Mouse (Mus musculus) adrenal gland, postnatal 25 days (tissue): ENCODE results near the gene Snx29. TPM values are rescaled to one million over a fixed set of nuclear protein-coding genes. Genes with fewer than 3 reads are reported as not detected.

Experiments used
- DNase-seq: peaks from one replicate; pipeline ENCODE4 v3.0.0; 2021; ENCODE audit warnings: mixed read lengths
- total RNA-seq: library from RNA; stranded (reverse); gene quantifications from 2 replicates; pipeline ENCODE4 v1.2.3, GENCODE M21; 2021

Gene Snx29
- total RNA-seq, 1 experiment from 2014 or later = 20.7 TPM

DNA sequence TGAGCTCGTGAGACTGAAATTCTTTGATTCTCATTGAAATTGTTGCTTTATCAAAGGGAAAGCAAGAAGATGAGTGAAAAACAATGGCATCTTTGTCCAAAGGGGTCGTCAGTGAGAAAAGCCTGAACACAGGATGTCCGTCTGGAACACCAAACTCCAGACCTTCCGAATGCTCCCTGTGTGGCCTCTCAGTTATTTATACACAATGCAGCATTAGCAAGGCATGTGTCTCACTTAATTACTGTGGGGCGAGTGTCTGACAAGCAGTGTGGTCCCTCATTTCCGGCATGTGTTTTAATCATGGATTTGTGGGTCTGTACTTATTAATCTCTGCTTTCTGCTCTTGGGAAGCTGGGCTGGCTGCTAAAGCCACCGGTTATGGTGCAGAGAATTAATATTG lies 275.1 kb downstream of the Snx29 start:
- no peak for DNase-seq

DNA sequence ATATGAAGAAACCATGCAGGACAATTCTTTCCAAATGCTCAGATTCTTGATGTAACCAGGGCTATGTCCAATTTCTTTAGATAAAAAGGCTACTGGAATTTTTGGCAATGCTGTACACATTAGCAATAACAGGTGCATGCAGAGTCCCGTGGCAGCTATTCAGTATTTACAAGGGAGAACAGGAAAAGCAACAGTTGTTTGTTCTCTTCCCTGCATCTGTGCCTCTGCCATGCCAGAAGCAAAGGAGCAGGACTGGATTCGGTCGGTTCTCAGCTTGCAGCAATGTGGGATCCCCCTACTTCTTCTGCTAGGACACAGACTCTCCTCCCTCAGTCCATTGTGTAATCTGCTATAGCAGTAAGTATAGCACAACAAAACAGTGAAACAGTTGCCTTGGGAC lies 276.8 kb downstream of the Snx29 start:
- no peak for DNase-seq

DNA sequence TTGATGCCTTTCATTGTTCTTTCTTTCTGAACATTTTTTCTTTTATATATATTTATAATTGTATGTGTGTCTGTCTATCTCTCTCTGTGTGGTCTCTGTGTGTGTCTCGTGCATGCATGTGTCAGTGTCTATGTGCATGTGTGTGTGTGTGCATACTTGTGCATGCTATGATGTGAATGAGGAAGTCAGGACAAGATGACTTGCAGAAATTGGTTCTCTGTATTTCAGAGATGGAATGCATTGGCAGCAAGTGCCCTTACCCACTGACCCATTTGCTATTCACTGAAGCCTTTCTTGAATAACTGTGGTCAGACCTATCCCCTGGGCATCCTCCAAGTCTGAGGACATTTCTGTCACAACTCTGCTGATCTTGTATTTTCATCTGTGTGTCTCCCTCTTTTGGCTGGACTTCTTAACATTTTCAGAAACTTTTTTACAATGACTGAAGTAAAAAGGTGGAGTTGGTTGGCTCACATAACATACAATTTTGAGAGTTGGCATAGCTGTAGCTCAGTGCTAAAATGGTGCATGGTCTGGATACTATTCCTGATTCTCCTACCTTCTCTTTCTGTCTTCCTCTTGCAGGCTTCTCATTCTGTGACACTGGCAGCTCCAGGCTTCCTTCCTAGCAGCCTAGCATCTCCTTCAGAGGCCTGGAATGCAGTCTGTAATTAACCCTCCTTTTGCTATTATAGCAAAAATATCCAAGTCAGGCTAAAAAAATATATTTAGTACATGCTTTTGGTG lies 278.8 kb downstream of the Snx29 start:
- DNase-seq = no peak

DNA sequence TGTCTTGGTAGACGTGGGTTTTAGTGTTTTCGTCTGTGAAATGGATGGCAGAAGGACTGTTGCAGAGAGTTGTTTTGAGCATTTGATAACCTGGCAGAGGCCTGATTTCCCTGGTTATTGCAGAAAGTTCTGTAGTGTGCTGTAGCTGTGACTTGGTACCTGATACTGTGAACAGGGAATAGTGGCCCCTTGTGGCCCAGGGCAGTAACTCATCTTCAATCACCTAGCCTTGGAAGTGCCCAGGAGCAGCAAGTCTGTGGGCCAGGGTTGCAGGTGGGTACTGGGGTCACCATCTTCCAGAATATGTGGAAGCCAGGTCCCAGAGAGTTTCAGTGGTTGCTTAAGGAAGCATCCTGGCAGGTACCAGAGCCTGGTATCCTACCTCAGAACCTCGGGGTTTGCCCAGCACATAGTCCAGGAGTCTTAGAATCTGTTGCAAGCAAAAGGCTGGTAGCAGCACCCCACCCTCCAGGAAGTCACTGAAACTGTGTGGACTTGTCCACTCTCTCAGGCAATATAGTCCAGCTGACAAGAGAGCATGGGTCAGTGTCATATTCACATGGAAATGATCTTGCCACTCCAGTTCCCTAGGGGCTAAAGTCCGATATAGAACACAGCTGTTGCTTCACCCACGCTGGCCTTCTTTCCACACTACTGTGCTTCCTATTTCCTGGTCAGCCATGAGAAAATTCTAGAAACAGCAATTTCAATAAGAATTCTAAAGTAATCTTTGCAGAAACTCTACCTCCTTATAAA lies 281.1 kb downstream of the Snx29 start:
- peak; percentile 19 for DNase-seq

DNA sequence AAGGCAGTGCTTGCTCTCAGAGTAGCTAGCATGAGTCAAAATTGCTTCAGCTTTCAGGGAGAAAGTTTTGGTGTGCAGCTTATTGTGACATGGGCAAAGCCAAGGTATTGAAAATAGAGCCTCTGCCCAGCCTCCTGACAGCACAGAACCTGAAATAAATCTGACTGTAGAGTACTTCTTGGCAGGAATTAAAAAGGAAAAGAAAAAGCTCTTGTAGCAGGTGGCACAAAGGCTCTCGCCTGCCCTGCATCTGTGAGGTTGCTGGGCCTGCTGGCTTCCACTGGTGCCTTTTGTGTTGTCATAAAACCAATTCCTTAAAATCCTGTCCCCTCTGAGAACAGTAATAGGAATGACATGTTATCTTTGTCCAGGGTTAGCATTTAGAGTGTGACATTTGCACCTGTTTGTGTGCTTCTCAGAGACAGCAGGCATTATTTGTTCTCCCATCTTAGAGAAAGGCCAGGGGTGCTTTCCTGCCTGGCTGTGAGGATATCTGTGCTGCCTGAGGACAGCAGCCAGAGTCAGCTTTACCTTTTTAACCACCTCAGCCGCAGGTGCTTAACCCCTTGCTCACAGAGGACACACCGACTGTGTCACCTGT lies 289.9 kb downstream of the Snx29 start:
- DNase-seq = no peak

DNA sequence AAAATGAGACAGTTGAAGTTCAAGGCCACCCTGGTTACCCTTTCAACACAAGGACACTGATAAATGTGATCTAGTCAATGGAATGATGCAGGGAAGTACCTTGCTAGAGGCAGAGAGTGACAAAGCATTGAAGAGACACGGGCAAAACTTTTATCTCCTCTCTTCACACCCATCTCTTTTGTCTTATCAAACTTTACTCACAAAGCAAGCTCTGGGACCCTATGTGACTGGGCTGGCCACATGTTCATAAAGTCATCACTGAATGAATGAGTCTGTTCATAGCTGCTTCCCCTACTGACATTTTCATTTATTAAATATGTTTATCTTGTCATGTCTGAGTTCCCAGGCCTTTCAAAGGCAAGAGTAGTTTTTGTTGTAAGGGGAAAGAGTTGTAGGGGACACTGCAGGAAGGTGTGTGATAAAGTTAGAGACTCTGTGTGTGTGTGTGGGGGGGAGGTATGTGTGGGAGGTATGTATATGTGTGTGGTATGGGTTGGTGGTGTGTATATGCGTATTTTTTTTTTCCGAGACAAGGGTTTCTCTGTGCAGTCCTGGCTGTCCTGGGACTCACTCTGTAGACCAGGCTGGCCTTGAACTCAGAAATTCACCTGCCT lies 291.8 kb downstream of the Snx29 start:
- DNase-seq = no peak

DNA sequence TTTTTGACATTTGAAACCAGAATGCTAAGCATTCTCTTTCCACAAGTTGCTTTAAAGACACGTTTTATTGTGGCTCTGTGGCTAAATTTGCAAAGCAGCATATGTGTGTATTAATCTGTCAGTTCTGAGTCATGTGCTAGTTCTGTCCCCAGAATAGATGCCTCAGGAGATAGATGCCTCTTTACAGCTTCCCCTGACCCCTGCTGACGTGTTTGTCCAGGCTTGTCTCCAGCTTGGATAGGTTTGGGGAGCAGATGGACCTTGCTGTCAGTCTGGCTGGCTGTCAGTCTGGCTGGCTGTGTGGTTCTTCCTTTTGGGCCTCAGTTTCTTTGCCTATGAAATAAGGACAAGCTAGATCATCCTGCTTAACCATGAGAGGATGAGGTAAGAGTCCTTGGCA lies 292.9 kb downstream of the Snx29 start:
- DNase-seq = peak; percentile 35

DNA sequence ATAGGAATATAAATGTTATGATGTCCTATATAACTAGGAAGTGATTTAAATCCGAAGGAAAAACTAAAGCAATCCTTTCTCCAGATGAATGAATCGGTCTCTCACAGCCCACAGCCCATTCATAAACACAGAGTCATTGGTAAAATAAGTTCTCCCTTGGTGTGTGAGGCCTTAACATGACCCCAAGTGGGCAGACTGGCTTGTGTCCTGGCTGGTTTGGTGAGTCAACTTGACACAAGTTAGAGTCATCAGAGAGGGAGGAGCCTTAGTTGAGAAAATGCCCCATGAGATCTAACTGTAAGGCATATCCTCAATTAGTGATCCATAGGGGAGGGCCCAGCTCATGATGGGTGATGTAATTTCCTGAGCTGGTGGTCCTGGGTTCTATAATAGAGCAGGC lies 297.2 kb downstream of the Snx29 start:
- no peak for DNase-seq

DNA sequence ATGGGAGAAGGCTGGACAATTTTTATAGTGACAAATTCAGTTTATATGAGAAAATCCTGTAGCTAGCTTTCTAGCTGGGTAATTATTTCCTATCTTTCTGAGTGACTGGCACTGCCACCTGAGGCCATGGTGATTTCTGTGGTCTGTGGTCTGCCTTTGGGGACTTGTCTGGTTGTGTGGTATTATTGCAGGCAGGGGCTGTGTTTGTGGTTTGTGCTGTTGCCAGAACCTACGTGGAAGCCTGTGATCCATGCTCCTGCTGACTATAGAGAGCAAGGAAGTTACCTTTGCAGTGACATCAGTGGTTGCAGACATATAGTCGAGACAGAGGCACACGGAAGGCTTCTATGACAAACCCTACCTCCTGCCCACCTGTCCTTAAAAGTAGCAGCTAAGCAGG lies 298.3 kb downstream of the Snx29 start:
- no peak for DNase-seq

DNA sequence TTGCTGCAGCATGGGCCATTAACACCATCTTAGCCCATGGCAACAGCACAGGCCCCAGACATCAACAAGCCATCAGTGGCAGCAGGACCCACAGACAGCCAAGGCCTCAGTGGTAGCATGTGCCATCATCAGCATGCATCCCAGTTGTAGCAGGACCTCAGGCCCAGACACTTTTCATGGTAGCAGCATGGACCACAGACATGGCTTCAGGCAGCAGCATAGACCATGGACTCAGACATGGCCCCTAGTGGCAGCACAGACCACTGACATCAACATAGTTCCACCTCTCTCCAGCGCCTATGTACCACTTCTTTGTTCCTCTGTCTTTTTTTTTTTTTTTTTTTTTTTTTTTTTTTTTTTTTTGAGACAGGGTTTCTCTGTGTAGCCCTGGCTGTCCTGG lies 299.0 kb downstream of the Snx29 start:
- DNase-seq = no peak

DNA sequence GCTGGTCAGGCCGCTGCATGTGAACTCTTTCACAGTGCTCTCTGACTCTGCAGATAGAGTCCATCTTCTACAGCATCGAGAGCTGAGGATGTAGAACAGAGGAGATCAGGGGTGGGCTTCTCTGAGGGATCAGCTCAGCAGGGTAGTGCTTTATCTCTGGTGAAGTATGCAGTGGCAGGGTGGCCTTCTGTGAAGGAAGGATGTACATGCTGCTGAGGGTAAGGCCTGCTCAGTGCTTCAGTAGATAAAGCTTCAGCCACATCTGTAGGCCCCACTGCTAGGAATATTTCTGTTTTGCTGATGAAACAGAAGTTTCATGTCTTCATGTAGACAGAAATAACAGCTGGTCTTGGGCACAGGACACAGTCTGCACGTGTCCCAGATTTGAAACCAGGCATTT lies 300.3 kb downstream of the Snx29 start:
- DNase-seq = no peak

DNA sequence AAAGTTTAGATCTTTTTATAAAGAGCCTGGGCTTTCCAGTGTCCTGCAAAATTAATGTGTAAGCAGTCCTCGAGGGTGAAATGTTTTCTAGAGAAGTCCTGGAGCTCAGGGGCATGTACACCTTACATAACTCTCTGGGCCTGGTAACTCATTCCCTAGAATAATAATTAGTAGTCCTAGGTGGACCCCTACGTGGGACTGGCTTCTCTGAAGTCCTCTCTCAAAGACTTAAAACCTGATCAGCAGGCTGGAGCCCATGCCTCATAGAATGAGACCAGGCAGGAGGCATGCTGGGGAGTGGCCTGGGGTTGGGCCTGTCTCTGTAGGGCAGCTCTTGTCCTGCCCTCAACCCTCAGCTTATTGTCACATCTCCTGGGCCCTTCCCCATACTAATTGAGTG lies 301.4 kb downstream of the Snx29 start:
- no peak for DNase-seq

DNA sequence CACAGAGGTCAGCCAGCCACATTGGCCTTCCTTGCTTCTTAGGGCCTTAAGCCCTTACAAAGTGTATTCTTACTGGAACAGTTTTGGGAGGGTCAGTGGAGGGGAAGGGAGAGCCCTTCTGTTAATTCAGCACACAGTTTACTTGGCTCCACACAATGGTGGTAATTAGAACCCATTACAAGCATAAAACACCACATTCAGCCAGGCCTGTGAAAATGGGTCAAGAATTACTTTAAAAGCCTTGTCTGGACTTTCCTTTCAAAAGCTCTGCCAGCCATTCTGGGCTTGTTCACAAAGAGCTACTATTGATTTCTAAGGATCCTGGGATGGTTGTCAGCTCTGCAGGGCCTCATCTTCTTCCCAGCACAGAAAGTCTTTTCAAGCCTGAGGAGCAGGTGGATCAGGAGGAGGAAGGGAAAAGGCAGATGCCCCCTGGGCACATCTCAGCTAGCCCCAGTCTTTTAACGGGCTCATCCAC lies 303.3 kb downstream of the Snx29 start:
- no peak for DNase-seq

DNA sequence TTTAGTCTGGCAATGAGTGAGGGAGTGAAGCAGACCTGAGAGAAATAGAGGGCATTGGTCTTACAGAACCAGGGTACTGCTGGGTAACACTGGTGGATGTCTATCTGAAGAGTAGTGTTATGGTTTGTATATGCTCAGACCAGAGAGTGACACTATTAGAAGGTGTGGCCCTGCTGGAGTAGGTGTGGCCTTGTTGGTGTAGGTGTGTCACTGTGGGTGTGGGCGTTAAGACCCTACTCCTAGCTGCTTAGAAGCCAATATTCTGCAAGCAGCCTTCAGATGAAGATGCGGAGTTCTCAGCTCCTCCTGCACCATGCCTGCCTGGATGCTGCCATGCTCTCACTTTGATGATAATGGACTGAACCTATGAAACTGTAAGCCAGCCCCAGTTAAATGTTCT lies 303.9 kb downstream of the Snx29 start:
- no peak for DNase-seq

DNA sequence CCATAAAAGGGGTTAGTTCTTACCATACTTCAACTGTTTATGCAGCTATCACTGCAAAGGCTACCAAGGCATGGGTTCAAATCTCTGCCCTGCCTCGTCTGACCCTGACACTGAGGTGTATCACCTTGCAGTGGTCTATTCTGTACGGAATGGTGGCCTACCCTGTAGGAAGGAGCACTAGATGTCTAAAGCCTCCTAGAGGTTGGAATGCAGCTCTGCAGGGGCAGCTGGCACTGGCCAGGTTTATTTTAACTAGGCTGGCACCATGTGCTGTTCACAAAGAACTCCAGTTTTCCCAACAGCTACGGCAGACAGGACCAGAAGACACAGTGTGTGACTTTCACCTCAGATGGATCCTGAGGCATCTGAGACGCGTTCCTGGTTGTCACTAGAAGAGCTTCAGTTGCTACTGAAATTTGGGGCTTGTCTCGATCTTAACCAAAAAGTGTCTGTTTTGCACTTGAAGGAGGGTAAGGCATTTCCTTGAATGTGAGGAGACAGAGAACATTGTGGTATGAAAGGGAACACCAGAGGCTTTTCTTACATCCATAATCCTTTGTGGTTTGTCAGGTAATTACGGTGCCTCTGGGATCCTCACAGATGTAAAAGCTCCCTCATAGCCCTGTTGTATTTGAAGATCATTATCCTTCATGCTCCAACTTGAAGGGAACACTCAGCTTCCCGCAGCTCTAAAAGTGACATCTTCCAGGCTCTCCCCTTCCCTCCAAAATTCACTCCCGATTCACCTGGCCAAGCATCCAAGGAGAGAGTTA lies 305.3 kb downstream of the Snx29 start:
- no peak for DNase-seq

DNA sequence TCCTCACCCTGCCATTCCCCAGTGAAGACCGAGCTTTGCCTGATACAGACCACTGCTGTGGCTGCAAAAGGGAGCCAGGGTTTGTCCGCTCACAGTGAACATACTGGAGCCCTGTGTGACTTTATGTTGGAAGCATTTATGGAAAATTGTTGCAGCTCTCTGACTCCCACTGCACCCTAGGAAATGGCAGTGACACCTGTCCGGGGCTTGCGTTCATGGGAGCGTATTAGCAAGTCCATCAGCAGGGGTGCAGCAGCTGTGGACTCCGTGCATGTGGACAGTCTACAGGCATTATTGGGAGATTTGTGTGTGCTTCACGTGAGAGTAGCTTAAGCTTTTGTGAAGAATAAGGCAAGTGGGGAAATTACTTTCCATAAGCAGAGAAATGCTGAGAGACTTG lies 307.0 kb downstream of the Snx29 start:
- no peak for DNase-seq

DNA sequence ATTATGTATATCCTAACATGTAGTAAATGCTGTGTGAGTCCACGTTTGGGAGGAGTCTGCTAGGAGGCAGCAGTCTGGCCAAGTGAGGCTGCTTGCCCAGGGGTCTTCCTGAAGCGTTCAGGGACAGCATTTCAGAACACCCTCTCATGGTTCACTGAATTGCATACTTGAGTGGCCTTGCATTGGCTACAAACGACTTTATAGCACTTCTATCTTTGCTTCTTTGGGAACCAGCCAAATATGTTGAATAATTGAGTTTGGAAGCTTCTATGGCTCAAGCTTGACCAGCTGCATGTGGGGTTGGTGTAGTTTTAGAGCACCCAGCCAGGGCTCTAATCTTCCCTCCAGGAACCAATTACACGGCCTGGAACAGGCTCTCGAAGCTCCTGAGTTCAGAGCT lies 307.8 kb downstream of the Snx29 start:
- no peak for DNase-seq

DNA sequence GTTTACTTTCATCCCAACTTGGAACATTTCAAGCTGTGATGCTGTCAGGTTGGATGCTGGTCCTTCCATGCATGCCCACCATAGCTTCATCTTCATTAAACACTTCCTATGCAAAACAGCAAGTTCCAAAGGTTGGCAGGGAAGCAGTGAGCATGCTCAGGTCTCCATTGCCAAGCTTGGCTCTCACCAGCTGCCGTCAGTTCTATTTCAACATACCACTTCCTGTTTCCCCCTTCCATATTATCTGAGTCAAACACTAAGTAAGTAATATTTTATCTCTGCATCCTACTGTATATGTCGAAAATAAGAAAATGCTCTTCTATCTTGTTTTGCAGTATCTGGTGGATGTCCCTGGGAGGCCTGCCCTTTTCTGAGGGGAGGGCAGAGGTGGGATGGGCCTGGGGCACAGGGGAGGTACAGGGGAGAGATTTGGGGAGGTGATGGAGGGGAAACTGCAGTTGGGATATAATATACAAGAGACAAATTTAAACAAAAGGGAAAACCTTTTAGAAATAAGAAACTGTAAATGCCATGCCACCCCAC lies 309.6 kb downstream of the Snx29 start:
- no peak for DNase-seq

DNA sequence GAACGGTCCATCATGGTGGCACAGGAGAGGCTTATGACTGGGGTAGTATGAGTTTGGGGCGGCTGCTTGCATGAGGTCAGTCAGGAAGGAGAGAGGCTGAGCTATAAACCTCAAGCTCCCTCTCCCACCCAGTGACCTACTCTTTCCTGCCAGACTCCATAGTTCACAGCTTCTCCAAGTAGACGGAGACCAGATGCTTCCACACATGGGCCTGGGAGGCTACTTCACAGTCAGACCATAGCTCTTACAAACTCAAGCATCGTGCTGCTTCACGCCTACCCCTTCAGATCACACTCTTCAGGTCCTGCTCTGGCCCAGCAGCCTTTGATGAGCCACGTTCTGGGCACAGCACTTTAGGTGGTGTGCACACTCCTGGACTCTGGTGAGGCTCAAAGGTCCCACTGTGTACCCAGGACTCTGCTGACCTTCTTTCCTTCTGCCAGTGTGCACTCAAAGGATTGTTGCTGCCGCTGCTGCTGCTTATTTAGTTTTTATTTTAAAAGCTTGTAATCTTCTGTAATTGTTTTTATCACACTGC lies 313.6 kb downstream of the Snx29 start:
- DNase-seq = no peak

DNA sequence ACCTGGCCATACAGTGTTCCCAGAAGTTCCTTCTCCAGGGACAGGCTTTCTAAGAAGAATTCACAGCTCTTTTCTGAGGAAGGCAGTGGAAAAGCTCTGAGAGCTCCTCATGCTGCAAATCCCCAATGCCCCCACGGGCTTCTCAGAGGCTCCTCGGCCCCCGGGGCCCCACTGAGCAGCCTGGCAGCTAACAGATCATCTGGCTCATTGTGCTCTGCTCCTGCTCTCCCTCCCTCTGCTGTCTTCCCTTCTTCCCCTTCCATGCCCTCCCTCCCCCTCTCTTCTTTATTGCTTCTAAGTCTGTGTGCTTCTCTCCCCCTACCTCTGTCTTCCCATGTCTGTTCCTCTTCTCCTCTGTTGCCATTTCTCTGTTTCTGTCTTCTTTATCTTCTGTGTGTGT lies 314.2 kb downstream of the Snx29 start:
- DNase-seq = no peak

DNA sequence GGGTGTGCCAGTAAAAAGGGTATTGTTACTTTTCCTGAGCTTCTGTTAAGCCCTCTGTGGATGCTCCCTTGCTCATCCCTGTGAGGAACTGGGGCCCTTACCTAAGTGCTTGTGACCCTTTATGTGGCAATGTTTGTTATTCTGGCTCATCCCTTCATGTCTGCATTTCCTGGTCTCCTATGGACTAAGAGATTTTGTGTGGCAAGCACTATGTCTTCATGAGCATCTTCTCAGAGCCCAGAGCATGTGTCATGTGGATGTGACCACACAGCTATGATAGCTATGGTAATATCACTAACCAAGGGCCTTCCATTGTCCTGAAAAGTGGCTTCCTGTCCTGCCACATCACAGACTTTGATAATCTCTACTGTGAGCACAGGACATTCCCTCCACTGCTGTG lies 315.1 kb downstream of the Snx29 start:
- no peak for DNase-seq

DNA sequence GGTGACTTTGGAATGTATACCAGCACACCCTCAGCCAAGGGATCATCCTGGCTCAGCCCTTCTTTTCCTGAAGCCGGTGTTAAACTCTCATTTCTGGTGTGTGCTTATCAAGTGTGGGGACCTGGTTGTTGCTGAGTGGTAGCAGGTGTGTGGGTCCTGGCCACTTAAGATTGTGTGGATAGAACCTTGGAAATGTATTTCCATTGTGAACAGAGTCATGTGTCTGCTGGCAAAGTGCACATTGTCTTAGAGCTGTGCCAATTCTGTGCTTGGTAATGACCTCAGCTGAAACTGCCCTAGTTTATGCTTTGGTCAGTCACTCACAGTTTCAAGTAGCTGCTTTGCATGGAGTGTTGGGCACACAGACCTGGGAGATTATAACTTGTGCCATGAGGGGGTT lies 316.0 kb downstream of the Snx29 start:
- DNase-seq = no peak
